Mouse (Mus musculus): Measurements from ENCODE around the gene Prpf4.

The Prpf4 gene

DNA sequence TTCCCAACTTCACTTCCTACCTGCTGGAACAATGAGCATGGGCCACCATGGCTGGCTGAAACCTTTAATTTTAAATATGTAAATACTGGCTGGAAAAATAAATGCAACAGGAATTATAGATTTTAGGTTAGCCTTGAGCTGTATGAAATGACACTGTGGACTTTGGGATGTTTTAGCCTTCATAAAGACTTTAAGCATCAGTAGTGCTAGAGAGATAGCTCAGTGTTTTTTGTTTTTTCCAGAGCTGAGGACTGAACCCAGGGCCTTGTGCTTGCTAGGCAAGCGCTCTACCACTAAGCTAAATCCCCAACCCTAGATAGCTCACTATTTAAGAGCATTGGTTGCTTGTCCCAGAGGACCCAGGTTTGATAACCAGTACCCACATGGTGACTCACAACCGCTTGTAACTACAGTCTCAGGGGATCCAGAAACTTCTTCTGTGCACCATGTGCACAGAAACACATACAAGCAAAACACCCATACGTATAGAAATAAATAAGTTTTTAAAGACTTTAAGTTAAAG lies 28.7 kb downstream of the Prpf4 start:
- no peak for DNase-seq (ENCODE audit: extremely low read depth, low read depth, low spot score)

GRCm38 (mm10) chr4:62437871-62438270 lies 29.3 kb downstream of the Prpf4 start:
- DNase-seq (ENCODE audit: extremely low read depth, low read depth, low spot score): no peak

DNA sequence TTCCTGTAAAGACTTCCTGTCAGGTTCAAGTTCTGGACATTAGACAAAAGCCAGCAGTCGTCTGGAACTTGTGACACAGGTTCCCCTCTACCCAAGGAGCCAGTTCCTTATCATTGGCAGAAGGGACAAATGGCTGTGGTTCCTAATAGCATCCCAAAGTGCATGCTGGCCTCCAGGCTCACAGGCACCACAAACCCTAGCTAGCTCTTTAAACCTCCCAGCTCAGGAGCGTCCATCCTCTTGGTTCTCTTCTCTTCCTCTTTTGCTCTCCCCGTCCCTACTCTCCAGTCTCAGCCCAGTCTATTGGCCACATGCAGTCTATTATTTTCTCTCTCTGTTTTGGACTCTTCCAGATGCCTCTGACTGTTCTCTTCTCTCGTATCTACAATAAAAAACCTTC lies 31.2 kb downstream of the Prpf4 start:
- no peak for DNase-seq (ENCODE audit: extremely low read depth, low read depth, low spot score)

GRCm38 (mm10) chr4:62440544-62440943 lies 31.9 kb downstream of the Prpf4 start:
- DNase-seq (ENCODE audit: extremely low read depth, low read depth, low spot score): peak; percentile 88

DNA sequence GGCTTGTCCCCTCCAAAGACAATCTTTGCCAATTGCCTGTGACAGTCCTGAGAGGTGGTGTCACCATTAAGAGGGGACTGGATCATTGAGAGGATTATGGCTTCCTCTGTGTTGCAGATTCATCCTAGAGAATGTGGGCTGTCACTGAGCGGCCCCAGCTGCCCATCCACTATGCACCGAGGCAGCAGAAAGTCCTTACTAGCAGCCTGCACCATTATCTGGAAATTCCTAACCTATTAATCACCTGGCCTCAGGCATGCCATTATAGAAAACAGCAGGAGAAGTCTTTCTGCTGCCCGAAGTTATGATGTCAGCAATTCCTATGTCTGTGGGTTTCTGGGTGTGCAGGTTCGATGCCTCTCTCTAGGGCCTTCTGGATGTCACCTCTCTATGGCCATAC lies 32.4 kb downstream of the Prpf4 start:
- no peak for DNase-seq (ENCODE audit: extremely low read depth, low read depth, low spot score)

GRCm38 (mm10) chr4:62454995-62455394 lies 46.4 kb downstream of the Prpf4 start:
- DNase-seq (ENCODE audit: extremely low read depth, low read depth, low spot score): no peak

DNA sequence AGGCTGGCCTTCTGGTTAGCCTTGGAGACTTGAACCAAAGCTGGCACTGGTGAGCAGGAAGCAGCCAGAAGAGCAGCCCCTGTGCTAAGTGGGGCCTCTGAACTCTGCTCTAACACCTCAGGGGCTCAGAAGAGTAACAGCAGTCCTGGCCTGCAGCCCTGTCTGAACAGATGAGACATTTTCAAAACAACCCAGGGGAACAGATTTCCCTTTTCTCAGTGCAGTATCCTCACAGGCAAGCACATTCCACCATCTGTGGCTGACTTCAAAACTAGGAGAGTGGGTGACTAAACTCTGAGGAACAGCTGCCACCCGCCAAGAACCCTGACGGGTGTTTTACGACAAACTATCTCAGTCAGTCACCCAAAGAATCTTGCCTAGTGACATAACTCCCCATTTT lies 50.5 kb downstream of the Prpf4 start:
- DNase-seq (ENCODE audit: extremely low read depth, low read depth, low spot score): no peak

- DNase-seq (ENCODE audit: extremely low read depth, low read depth, low spot score): no peak
These were observed 51.8 kb downstream of the Prpf4 start for GRCm38 (mm10) chr4:62460348-62460747.

DNA sequence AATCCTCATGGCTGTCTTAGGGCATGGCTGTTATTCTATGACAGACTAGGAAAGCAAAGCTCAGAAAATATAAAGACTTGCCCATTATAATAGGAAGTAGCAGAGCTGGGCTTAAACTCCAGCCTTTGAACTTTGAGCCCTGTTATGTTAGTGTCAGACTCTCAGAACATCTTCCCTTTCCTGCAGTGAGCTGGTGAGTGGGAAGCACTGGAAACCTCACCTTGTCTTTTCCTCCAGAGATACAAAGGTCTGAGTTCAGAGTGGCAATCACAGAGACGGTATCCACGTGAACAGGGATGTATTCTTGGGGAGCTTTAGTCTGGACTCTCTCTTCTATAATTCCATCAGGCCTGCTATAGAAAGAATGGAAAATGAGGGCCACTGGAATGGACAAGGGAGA lies 54.5 kb downstream of the Prpf4 start:
- DNase-seq (ENCODE audit: extremely low read depth, low read depth, low spot score): no peak

DNA sequence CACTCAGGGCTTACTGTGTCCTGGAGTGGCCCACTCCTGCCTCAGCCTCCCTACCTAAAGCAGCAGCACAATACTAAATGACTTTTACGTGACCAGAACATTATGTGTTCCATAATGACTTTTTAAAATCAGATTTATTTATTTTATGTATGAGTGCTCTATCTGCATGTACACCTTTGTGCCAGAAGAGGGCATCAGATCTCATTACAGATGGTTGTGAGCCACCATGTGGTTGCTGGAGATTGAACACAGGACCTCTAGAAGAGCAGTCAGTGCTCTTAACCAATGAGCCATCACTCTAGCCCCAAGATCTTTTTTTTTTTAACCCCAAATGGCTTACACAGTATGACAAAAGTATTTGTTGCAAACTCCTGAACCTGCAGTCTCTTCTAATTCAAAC lies 59.6 kb downstream of the Prpf4 start:
- no peak for DNase-seq (ENCODE audit: extremely low read depth, low read depth, low spot score)

- no peak for DNase-seq (ENCODE audit: extremely low read depth, low read depth, low spot score)
These were observed 62.0 kb downstream of the Prpf4 start, which contains the start of gene Wdr31 for GRCm38 (mm10) chr4:62470598-62471051. Wdr31 (minus strand) TSS chr4:62470896.

DNA sequence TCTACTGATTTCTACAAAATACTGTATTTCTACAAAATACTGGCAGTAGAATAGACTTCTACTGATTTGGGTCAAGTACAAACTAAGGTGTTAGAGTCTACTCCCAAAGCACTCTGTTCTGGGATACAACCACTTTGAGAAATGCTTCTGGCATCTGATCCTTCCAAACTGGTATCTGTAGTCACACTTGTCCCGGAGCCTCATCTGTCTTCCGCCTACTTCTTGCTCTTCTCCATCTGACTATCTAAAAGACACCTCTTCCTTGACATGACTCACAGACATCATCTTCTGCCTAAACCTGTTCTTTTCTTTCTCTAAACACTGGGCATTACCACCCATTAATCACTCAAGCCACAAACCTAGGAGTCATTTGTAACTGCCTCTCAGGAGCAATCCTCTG lies 63.5 kb downstream of the Prpf4 start:
- no peak for DNase-seq (ENCODE audit: extremely low read depth, low read depth, low spot score)

DNA sequence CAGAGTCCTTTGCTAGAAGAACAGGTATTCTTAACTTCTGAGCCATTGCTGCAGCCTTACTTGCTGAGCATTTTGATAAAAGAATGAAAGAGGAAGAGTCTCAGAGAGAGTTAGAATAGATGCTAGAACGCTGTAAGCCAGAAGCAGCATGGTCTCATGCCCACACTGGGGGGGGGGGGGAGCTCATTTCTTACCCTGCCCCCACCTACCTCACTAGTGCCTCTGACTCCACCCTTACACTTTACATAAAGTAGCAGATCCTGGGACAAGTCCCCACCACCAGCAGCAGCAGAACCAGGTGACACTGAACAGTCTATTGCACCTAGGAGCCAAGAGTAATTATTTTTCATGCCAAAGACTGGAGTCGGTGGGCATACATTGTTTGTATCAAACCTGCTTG lies 66.5 kb downstream of the Prpf4 start:
- DNase-seq (ENCODE audit: extremely low read depth, low read depth, low spot score): no peak

GRCm38 (mm10) chr4:62475793-62476192 lies 67.2 kb downstream of the Prpf4 start:
- no peak for DNase-seq (ENCODE audit: extremely low read depth, low read depth, low spot score)

All from fat pad, adult 2 months (tissue).